Mouse (Mus musculus): ENCODE measurements around the gene Bhlha15. TPM values are rescaled to one million over a fixed set of nuclear protein-coding genes. Genes with fewer than 3 reads are reported as not detected.
A peak's percentile ranks its signal among the peaks of the same experiment; 100 is the strongest.

Gene Bhlha15
- total RNA-seq (2021), result 1 to 10 TPM in 1 of 2 experiments, under 1 TPM in 1; 0.96 to 3.1 TPM
- long read RNA-seq, experiment 1, result 0 reads
- long read RNA-seq, experiment 2, partial matches to known transcripts, result 0 of 1 reads
- long read RNA-seq, experiment 2, other reads (novel, unspliced or antisense), result 1 of 1 reads

DNA sequence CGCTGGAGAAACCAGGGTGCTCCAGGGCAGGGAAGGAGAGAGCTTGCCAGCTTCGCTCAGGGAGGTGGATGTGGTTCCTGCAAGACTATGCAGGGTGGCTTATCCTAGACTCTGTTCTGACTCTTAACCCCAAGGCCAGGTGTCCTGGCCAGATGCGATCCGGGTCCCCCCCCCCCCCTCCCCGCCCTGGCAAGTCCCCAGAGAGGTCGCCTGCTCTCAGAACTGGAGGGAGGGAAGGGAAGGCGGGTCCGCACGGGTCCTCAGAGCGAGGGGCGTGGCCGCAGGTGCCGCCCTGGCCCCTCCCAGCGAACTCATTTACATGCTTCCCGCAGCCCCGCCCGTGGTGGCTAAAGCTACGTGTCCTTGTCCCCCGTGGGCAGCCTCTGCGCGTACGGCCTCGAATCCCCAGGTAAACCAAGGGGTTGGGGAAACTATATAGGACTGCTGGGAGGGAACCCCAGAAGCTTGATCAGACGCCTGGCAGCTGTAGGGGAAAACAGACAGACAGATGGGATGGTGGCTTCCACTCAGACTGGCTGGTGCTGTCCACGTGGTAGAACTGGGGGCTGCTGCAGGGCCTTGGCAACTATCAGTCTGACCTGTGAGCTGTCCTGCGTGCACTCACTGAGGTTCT lies at the start of gene Bhlha15:
Gene Bhlha15 (plus strand): TSS at position 337 of the 634 bp plus-strand sequence.
- peak in 1 of 2 experiments; percentile 39 for DNase-seq (ENCODE audit: low spot score in 2 of 2)

- DNase-seq (ENCODE audit: low spot score in 2 of 2), result no peak
Measured at GRCm38 (mm10) chr5:144143531-144143930, 46.6 kb upstream of the Bhlha15 start.

GRCm38 (mm10) chr5:144146898-144147297 lies 43.2 kb upstream of the Bhlha15 start:
- DNase-seq (ENCODE audit: low spot score in 2 of 2), result no peak

DNA sequence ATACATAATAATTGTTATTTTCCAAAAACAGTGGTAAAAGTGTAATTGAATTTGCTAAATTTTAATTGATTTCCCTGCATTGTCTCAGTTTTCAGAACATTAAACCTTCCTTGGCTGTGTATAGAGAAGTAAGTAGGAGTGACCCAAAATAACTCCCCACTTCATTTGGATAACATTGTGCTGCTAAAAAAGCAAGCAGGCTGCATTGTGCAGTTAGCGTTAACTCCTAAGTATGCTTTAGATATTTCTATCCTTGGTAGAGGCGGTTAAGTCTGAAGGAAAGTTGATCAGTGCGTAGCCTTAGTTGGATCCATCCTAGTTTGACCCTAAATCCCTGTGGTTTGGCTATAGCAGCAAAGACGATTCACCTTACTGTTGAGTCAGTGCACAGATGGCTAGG lies 40.6 kb upstream of the Bhlha15 start:
- DNase-seq (ENCODE audit: low spot score in 2 of 2), result no peak

DNA sequence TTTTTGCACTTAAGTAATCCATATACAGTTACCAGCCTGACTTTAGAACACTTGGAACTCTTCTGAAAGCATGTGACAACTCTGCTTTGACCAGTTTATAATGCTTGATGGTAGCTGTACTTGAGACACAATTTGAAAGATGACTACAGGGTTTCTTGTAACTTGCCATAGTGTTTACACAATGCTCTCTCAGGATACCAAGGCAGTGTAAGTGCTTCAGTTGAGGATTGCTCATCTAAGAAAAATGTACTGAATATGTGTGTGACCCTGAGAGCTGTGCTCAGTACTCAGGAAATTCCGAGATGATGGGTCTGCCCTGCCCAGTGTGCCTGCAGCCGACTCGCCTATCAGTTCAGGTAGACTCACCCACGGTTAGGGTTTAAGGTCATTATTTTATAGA lies 38.8 kb upstream of the Bhlha15 start:
- DNase-seq (ENCODE audit: low spot score in 2 of 2), result no peak

- DNase-seq (ENCODE audit: low spot score in 2 of 2), result no peak
Measured at GRCm38 (mm10) chr5:144154528-144154927, 35.6 kb upstream of the Bhlha15 start.

DNA sequence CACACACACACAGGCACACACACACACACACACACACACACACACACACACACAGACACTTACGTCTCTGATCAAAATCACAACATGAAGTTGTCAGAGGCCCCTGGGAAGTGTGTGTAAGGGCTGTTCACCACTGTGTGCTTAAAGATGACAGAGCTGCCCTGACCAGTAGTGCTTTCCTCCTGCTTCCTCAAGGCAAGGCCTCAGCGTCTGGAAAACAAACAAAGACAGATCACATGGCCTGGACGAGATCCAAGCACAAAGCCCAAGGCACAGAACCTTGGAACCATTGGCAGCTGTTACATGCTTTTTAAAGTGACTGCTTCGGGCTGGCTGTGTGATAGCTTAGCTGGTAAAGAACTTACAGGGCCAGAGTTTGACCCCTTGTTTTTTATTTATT lies 31.5 kb upstream of the Bhlha15 start:
- DNase-seq (ENCODE audit: low spot score in 2 of 2), result peak in 1 of 2 experiments; percentile 56

- DNase-seq (ENCODE audit: low spot score in 2 of 2), result no peak
Measured at GRCm38 (mm10) chr5:144159137-144159536, 30.9 kb upstream of the Bhlha15 start.

GRCm38 (mm10) chr5:144162080-144162812 lies 27.8 kb upstream of the Bhlha15 start:
- DNase-seq (ENCODE audit: low spot score in 2 of 2), result no peak

GRCm38 (mm10) chr5:144162813-144163517 lies 27.1 kb upstream of the Bhlha15 start:
- no peak for DNase-seq (ENCODE audit: low spot score in 2 of 2)

DNA sequence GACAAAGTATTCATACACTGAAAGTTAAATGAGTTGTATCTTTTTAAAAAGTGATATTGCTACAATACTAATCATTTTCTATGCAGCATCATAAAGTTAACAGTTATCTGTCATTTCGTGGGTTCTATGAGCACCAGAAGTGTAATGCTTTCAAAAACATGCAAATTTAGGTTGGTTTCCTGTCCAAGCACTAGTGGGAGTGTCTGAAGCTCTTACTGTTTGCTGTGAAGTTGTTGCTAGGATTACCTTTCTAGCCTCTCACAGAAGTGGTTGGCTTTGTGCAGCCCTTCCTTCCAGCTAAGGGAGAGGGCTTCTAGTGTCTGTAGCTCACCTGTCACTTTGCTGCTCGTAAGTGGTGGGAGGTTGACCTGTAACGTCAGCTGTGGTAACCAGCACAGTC lies 24.3 kb upstream of the Bhlha15 start:
- DNase-seq (ENCODE audit: low spot score in 2 of 2), result no peak

DNA sequence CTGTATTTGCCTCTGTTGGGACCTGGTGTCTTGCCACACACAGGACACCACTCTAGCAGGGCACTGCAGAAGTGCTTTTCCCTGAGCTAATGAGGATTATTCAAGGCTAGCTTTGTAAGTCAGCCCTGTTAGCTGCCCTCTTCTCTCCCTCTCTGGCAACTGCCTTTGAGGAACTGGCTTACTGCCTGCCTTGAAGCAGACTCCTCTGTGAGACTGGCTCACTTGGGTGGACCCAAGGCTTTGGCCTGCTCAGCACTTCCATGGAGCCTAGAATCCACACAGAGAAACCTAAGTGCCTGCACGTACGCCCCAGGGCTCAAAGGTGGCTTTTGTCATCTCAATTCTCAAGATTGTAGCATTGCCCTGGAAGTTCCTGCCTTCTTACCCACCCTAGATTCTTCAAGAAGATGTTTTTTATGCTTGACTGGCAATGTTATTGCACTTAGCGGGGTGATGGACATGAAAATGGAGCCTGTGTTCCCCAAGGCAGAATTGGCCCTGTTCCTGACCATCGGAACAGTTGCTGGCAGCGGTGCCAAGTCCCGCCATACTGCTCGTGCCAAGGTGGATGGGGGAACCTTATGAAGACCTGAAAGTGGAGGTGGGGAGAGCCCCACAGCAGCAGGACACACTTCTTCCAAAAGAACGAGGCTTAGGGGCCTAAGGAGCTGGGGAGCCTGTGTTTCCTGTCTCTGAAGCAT lies 20.7 kb upstream of the Bhlha15 start:
- DNase-seq (ENCODE audit: low spot score in 2 of 2), result no peak

GRCm38 (mm10) chr5:144173648-144174047 lies 16.4 kb upstream of the Bhlha15 start:
- DNase-seq (ENCODE audit: low spot score in 2 of 2), result no peak

DNA sequence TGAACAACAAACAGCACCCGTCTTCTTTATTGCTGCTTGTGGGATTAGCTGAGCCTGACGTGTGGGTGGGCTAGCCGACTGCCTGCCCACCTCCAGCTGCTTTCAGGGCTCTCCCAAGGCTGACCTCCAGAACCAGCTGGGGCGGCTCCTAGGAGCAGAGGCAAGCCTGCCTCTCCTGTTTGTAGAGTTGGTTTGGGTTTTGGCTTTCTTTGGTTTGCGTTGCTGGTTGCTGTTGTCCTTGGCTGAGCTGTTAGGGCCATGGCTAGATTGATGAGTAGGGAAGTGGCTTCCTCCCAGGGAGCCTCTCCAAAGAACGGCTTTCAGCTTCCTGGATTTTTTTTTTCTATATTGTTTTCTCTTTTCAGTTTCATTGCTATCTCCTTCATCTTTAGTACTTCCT lies 11.9 kb upstream of the Bhlha15 start:
- no peak for DNase-seq (ENCODE audit: low spot score in 2 of 2)

DNA sequence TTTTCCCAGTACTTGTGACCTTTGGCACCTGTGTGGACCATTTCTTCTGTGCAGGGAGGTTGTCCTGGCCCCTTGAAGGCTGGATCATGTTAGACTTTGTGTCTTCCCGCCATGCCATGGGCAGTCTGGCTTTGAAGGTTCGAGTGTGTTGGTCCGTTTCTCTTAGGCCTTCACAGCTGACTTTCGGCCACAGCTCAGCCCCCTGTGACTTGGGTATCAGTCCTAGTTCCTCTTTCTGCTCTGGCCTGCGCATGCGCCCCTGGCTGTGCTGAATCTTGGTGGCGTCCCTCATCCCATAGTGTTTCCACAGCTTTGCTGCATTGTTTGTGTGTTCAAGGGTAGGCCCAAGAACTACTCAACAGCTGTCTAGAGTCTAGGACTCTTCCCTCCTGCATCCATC lies 8.8 kb upstream of the Bhlha15 start:
- no peak for DNase-seq (ENCODE audit: low spot score in 2 of 2)

DNA sequence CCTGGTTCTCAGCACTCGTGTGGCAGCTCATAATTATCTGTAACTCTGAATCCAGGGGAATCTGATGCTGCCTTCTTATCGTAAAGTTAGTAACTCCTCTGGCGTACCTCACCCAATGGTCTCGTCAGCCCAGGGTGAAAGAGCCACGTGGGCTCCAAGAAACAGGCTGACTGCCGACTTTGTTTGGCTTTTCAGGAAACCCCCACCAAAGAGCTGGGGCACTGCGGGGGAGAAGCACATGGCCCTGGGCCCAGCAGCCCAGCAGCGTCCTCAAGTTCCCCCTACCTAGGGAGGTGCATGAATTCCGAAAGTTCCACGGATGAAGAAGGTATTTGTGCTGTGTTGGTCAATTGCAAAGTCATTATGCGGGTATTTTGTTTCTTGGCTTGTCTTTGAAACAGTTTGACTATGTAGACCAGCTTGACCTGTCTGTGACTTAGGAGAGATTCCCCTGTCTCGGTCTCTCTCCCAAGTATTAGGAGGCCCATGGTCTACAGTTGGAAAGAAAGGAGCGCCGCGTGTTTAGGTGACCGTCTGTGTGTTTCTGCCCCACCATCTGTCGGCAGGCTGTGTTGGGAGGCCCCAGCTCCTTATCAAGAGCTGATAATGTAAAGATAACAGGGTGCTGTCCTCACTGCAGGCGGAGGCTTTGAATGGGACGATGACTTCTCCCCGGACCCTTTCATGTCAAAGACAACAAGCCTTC lies 7.4 kb upstream of the Bhlha15 start:
- no peak for DNase-seq (ENCODE audit: low spot score in 2 of 2)

- no peak for DNase-seq (ENCODE audit: low spot score in 2 of 2)
Measured at GRCm38 (mm10) chr5:144183248-144183559, 6.9 kb upstream of the Bhlha15 start.

DNA sequence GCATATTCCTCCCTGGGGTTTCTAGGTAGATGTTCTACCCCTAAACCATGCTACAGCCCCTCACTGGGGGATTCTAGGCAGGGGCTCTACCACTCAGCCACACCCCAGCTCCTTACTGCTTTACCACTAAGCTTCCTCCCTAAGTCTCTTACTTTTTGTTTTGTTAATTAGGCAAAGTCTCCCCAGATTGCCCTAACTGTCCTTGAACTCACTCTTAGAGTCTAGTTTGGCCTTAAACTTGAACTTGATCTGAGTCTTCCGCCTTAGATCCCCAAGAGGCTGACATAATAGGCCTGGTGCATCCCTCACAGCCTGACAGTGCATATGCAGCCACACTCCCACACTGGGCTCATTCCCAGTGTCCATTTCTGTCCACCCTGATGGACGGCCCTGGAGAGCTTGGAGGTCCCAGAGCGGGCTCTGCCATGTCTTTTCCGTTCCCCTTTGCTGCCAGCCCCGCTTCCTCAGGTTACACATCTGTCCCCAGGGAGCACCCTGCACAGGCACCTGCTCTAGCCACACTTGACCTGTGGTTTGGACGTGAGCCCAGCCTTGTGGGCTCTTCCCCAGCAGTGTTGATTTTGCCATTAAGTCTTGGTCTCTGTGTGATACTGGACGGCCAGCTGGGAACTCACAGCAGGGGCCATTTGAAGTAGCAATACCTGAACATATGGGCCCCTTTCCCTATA lies 6.3 kb upstream of the Bhlha15 start:
- no peak for DNase-seq (ENCODE audit: low spot score in 2 of 2)

DNA sequence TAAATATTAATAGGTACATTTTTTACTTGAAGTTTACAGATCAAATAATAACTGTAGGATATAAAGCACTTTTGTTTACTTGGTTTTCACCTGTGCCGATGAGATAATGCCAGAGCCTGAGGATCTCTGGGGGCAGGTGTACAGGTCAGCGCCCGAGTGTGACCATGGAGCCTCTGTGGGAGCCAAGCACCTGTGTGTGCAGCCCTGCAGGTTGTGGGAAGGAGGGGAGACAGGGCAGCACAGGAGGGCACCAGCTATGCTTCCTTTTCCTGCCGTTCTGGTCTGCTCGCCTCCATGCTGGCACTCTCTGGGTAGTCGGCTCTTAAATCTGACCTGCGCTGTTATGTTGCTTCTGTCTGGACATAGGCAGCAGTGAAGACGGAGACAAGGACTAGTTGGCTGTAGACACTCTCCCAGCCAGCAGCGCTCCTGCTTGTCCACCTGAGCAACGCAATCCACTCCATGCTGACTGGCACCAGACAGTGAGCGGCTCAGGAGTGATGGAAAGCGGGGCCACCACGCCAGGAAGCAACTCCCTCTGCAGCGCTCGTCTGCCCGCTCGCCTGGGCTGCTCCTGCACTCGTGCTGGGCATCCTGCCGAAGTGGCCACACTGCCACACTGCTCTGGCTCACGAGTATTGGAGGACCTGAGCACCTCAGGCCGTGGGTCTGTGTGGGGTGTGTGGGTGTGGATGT lies 5.6 kb upstream of the Bhlha15 start:
- DNase-seq (ENCODE audit: low spot score in 2 of 2), result no peak

DNA sequence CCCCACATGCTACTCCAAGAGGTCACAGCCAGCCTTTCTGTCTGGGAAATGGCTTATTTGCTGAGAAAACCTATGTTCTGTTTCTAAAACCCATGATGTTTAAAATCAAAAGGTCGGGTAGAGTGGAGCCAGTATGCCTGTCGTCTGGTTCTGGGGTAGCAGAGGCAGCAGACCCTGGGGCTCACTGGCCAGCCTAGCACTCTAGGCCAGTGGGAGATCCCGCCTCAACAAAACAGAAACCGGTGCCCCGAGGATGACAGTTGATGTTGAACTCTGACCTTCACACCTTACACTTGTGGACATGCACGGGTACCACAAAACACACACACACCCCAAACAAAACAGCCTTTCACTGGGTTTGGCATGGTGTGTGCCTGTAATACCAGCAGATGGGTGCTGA lies 1.7 kb upstream of the Bhlha15 start:
- no peak for DNase-seq (ENCODE audit: low spot score in 2 of 2)

All from adrenal gland, postnatal 4 days (tissue).